Mouse (Mus musculus): Measurements from ENCODE around the gene Snapin.

DNA sequence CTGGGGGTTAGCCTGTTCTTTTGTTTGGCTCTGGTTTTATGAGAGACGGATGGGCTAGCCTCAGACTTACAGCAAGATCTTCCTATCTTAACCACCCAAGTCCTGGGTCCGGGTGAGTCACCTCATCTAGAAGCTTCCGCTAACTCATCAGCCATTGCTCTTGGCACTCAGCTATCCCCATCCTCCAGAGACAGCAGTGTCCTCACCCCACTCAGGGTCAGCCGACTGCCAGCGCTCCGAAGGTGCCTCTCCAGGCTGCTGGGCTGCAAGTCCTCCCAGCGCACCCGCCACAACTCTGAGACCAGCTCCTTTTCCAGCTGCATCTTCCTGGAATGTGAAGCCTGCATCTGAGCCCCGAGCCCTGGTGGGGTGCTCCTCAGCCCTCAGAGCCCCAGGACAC, 31.1 kb downstream of the Snapin start:
- TF ChIP-seq CTCF (conservative IDR thresholded peaks at IDR 0.05; ENCODE audit: insufficient read depth, insufficient read length, low read depth, low read length), result no peak
- TF ChIP-seq POLR2A (IDR thresholded peaks at IDR 0.05; ENCODE audit: low read depth, low read length), result no peak

All from kidney, adult 2 months (tissue).